Mouse (Mus musculus) kidney, embryonic 15.5 days (tissue): ENCODE results near the gene Wdhd1. TPM values are rescaled to one million over a fixed set of nuclear protein-coding genes. Genes with fewer than 3 reads are reported as not detected.

Experiments used
- polyA plus RNA-seq: library from polyadenylated mRNA; unstranded; fragments of >200 nt; fragmentation: Nextera tagmentation; extraction: Ambion mirVana; gene quantifications from 2 replicates; pipeline ENCODE4 v1.2.1, GENCODE M21; 2015

Gene Wdhd1
- polyA plus RNA-seq, 1 experiment from 2014 or later = 32.7 TPM

Other genes starting within 250 kb of the Wdhd1 start
- gene Gch1, start 87.4 kb downstream of the Wdhd1 start, polyA plus RNA-seq = 2.4 and 4.1 TPM in 2 replicates
- 3.7 and 3.8 TPM in 2 replicates for gene Socs4, start 74 bp upstream of the Wdhd1 start, polyA plus RNA-seq
- 77.1 and 78.1 TPM in 2 replicates for gene Mapk1ip1l, start 21.4 kb upstream of the Wdhd1 start, polyA plus RNA-seq
- gene Lgals3, start 90.9 kb upstream of the Wdhd1 start, polyA plus RNA-seq = 21.9 and 25.8 TPM in 2 replicates
- 47.8 and 53.9 TPM in 2 replicates for gene Dlgap5, start 141.6 kb upstream of the Wdhd1 start, polyA plus RNA-seq
- gene Fbxo34, start 173.6 kb upstream of the Wdhd1 start, polyA plus RNA-seq = 20.6 and 23.7 TPM in 2 replicates